In genomic region chr13:11338297-11338616, GRCm38 (mm10) we compare ENCODE assay signal across 8 mouse cellular contexts.
A peak's percentile ranks its signal among the peaks of the same experiment; 100 is the strongest.
DNase-seq lines count a peak whose midpoint lies in the region; ATAC-seq lines count a peak whose summit lies in the region.
"Had no signal": no experiment of that assay in that cellular context is flagged by ENCODE, and none has a peak within 500 bp of the region (broad histone marks: within the 10 kb centered on the region; RNA-seq: fewer than 3 reads in every experiment).

No protein-coding gene starts in this region.

- H3K36me3 ChIP-seq in limb, embryonic 10.5 days: no peaks in the 10 kb centered on the region

- H3K4me1 ChIP-seq in limb, embryonic 10.5 days: peaks cover 9% of the 10 kb centered on the region; the same call in 1 of the 2 replicates

- no peak for ATAC-seq in erythroid progenitor cell, adult 5-6 weeks (replicated peaks; ENCODE audit: low FRiP score, poor library complexity, severe bottlenecking)
- ATAC-seq: Patski had no signal

- H3K27ac ChIP-seq in limb, embryonic 10.5 days: no peak overlapping the region

- peak; percentile 19 for DNase-seq in ovary, adult 18-20 months (ENCODE audit: low spot score)
- no peak for DNase-seq in ovary, postnatal 10 days (ENCODE audit: low spot score)
- DNase-seq in frontal cortex, postnatal 25 days (ENCODE audit: low spot score in 2 of 2): peak; percentile 5 to 8
- peak; percentile 36 for DNase-seq in limb, embryonic 10.5 days (ENCODE audit: low spot score)
- DNase-seq in urinary bladder, postnatal 10 days (ENCODE audit: low spot score): no peak
- no peak for DNase-seq in thymus, postnatal 14 days

- WGBS in limb, embryonic 10.5 days: 52% methylated on average over 9 of the region's 9 CpGs

- no peaks in the 10 kb centered on the region for H3K9me3 ChIP-seq in limb, embryonic 10.5 days (replicated peaks)

- H3K27me3 ChIP-seq in limb, embryonic 10.5 days (ENCODE audit: low read depth, poor library complexity, severe bottlenecking): no peaks in the 10 kb centered on the region
- H3K27me3 ChIP-seq: Patski had no signal

- H3K4me3 ChIP-seq in limb, embryonic 10.5 days: no peak overlapping the region

Comparison
In these comparisons a context has a peak if more than half of its experiments do, and no peak if none do; other contexts are left out.
1. DNase-seq: peak in ovary, adult 18-20 months (single experiment), frontal cortex, postnatal 25 days (2 of 2) and limb, embryonic 10.5 days (single experiment); none in ovary, postnatal 10 days (single experiment), urinary bladder, postnatal 10 days (single experiment) and thymus, postnatal 14 days (single experiment).